Mouse (Mus musculus) liver, embryonic 16.5 days (tissue): ENCODE data around the gene Golt1b. TPM values are rescaled to one million over a fixed set of nuclear protein-coding genes. Genes with fewer than 3 reads are reported as not detected.

Experiments used
- ATAC-seq: fragments of 200-750 bp; cut with Nextera tagmentation; 2 replicates; pipeline ENCODE4 v1.8.0; 2017; ENCODE audit warnings: low read depth, mild to moderate bottlenecking, moderate number of reproducible peaks, moderate library complexity
- H3K27ac ChIP-seq: fragments of 300-500 bp; sonication (generic); 2 replicates; pipeline ENCODE4 v1.5.1; 2014; ENCODE audit warnings: mild to moderate bottlenecking, low read length
- H3K27me3 ChIP-seq: fragments of 300-500 bp; sonication (generic); 2 replicates; pipeline ENCODE4 v1.6.1; 2014; ENCODE audit warnings: low read depth, low read length, mixed read lengths; ENCODE audit not compliant: control insufficient read depth, insufficient read depth
- H3K36me3 ChIP-seq: fragments of 300-500 bp; sonication (generic); 2 replicates; pipeline ENCODE4 v1.6.1; 2014; ENCODE audit warnings: mild to moderate bottlenecking; ENCODE audit not compliant: control insufficient read depth, insufficient read depth
- H3K4me1 ChIP-seq: fragments of 300-500 bp; sonication (generic); 2 replicates; pipeline ENCODE4 v1.6.1; 2014; ENCODE audit warnings: low read depth, low read length, mixed read lengths; ENCODE audit not compliant: control insufficient read depth
- H3K4me2 ChIP-seq: fragments of 300-500 bp; sonication (generic); 2 replicates; pipeline ENCODE4 v1.6.1; 2014; ENCODE audit warnings: low read depth, low read length, mixed read lengths
- H3K4me3 ChIP-seq: fragments of 300-500 bp; sonication (generic); 2 replicates; pipeline ENCODE4 v1.5.1; 2014; ENCODE audit warnings: low read depth, mild to moderate bottlenecking, low read length
- H3K9ac ChIP-seq: fragments of 300-500 bp; sonication (generic); 2 replicates; pipeline ENCODE4 v1.6.1; 2014; ENCODE audit warnings: low read depth, low read length
- H3K9me3 ChIP-seq: fragments of 300-500 bp; sonication (generic); replicated peaks from 2 replicates; pipeline ENCODE4 v1.6.1; 2016; ENCODE audit warnings: low read length; ENCODE audit not compliant: control insufficient read depth
- WGBS: fragments of 180-500 bp; shearing (Covaris S2); extraction: QIAGEN DNeasy Blood & Tissue Kit; methylation state at CpG from one replicate; pipeline ENCODE4 v1.1.7; 2014; ENCODE audit not compliant: insufficient replicate concordance; 5-methylcytosine and 5-hydroxymethylcytosine counted together
- polyA plus RNA-seq: library from polyadenylated mRNA; unstranded; fragments of >200 nt; fragmentation: Nextera tagmentation; extraction: Ambion mirVana; gene quantifications from 2 replicates; pipeline ENCODE4 v1.2.1, GENCODE M21; 2015

Gene Golt1b
- polyA plus RNA-seq, 1 experiment from 2014 or later, result 26.1 TPM

- 78% methylated on average over 6 of the region's 6 CpGs for WGBS
- H3K9ac ChIP-seq, result no peak overlapping the region
- H3K4me2 ChIP-seq, result no peak overlapping the region
- no peak for ATAC-seq
- no peaks in the 10 kb centered on the region for H3K9me3 ChIP-seq
- no peaks in the 10 kb centered on the region for H3K4me1 ChIP-seq
- H3K4me3 ChIP-seq, result no peak overlapping the region
- no peaks in the 10 kb centered on the region for H3K27me3 ChIP-seq
- no peak overlapping the region for H3K27ac ChIP-seq
- H3K36me3 ChIP-seq, result peaks cover 15% of the 10 kb centered on the region
Measured at GRCm38 (mm10) chr6:142379961-142380360, 7.1 kb upstream of the Golt1b start.

- Histone ChIP-seq H3K36me3 (peaks cover 2% of the 10 kb centered on the region), H3K27ac (no peak overlapping the region), H3K27me3 (no peaks in the 10 kb centered on the region), H3K4me1 (peaks cover 3% of the 10 kb centered on the region; the same call in 1 of the 2 replicates), H3K4me3 (no peak overlapping the region), H3K9ac (no peak overlapping the region), H3K4me2 (no peak overlapping the region), H3K9me3 (no peaks in the 10 kb centered on the region)
- ATAC-seq, result no peak
- WGBS, result 79% methylated on average over 7 of the region's 7 CpGs
Measured at GRCm38 (mm10) chr6:142381615-142382014, 5.4 kb upstream of the Golt1b start.

GRCm38 (mm10) chr6:142384521-142384920 lies 2.5 kb upstream of the Golt1b start:
- no peaks in the 10 kb centered on the region for H3K36me3 ChIP-seq
- peaks cover 12% of the 10 kb centered on the region for H3K4me1 ChIP-seq
- no peak overlapping the region for H3K4me3 ChIP-seq
- H3K27me3 ChIP-seq, result no peaks in the 10 kb centered on the region
- H3K4me2 ChIP-seq, result no peak overlapping the region
- H3K9me3 ChIP-seq, result no peaks in the 10 kb centered on the region
- H3K27ac ChIP-seq, result no peak overlapping the region
- WGBS, result 79% methylated on average over 9 of the region's 9 CpGs
- no peak overlapping the region for H3K9ac ChIP-seq
- ATAC-seq, result no peak

- H3K36me3 ChIP-seq, result no peaks in the 10 kb centered on the region
- peak overlapping the region; percentile 46 for H3K9ac ChIP-seq
- H3K4me2 ChIP-seq, result peak overlapping the region; percentile 64
- peaks cover 12% of the 10 kb centered on the region for H3K4me1 ChIP-seq
- peak; percentile 51 for ATAC-seq
- no peaks in the 10 kb centered on the region for H3K27me3 ChIP-seq
- H3K9me3 ChIP-seq, result no peaks in the 10 kb centered on the region
- peak overlapping the region; percentile 25 for H3K27ac ChIP-seq
- WGBS, result 1% methylated on average over 31 of the region's 31 CpGs
- H3K4me3 ChIP-seq, result peak overlapping the region; percentile 96
Measured at GRCm38 (mm10) chr6:142386285-142387010, 573 bp upstream of the Golt1b start.

- H3K27ac ChIP-seq, result peak overlapping the region; percentile 64; the same call in 1 of the 2 replicates
- WGBS, result 6% methylated on average over 8 of the region's 8 CpGs
Measured at GRCm38 (mm10) chr6:142387755-142388271, 792 bp downstream of the Golt1b start.

DNA sequence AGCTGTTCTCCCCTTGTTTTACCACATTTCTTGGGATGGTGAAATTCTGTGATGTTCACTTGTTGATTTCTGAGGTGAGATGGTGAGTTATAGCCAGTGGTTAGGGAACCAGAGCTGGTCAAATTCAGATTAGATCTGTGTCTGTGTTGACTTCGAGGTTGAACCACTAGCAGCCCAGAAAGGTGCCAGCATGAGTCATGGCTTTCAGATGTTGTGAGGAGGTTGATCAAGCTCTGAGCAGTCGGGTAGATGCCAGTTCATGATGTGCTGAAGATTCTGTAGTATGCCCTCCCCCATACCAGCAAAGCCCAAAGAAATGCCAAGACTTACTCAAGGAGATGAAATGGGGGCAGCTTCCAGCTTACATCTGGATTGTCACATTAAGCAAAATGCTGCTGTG lies 2.1 kb downstream of the Golt1b start:
- 37% methylated on average over 2 of the region's 2 CpGs for WGBS
- ATAC-seq, result no peak

More at GRCm38 (mm10) chr6:142387755-142388271, 792 bp downstream of the Golt1b start:
- Histone ChIP-seq H3K9ac (peak overlapping the region; percentile 88), H3K4me2 (peak overlapping the region; percentile 92), H3K9me3 (no peaks in the 10 kb centered on the region), H3K36me3 (no peaks in the 10 kb centered on the region), H3K4me3 (peak overlapping the region; percentile 96), H3K27me3 (no peaks in the 10 kb centered on the region), H3K4me1 (peaks cover 12% of the 10 kb centered on the region)
- no peak for ATAC-seq

DNA sequence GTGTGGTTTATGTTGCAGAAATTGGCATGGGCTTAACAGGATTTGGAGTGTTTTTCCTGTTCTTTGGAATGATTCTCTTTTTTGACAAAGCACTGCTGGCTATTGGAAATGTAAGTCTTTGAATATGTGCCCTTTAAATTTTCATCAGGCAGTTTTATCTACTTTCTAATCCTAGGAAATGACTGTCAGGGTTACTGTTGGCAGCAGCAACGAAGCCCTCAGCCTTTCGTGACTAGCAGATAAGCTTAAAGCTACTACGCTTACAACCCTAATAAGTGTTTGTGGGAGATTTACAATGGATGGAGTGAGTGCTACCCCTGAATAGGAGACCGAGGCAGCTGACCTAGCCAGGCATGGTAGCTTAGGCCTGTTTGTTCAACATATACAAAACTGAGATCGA lies 5.3 kb downstream of the Golt1b start:
- H3K36me3 ChIP-seq, result peaks cover 18% of the 10 kb centered on the region
- ATAC-seq, result no peak
- WGBS, result 32% methylated on average over 5 of the region's 5 CpGs

More for the DNA sequence above, 2.1 kb downstream of the Golt1b start:
- Histone ChIP-seq H3K4me2 (no peak overlapping the region), H3K36me3 (peaks cover 4% of the 10 kb centered on the region; the same call in 1 of the 2 replicates), H3K4me3 (no peak overlapping the region), H3K9me3 (no peaks in the 10 kb centered on the region), H3K4me1 (peaks cover 12% of the 10 kb centered on the region), H3K9ac (no peak overlapping the region), H3K27ac (no peak overlapping the region), H3K27me3 (no peaks in the 10 kb centered on the region)

GRCm38 (mm10) chr6:142394669-142395068 lies 7.6 kb downstream of the Golt1b start:
- ATAC-seq, result peak; percentile 48; the same call in 1 of the 2 replicates
- Histone ChIP-seq H3K9me3 (no peaks in the 10 kb centered on the region), H3K36me3 (peaks cover 18% of the 10 kb centered on the region), H3K9ac (no peak overlapping the region), H3K4me1 (no peaks in the 10 kb centered on the region; the same call in none of the 2 replicates), H3K27me3 (no peaks in the 10 kb centered on the region), H3K27ac (no peak overlapping the region), H3K4me3 (no peak overlapping the region), H3K4me2 (no peak overlapping the region)
- 55% methylated on average over 5 of the region's 5 CpGs for WGBS

More for the DNA sequence above, 5.3 kb downstream of the Golt1b start:
- Histone ChIP-seq H3K4me3 (no peak overlapping the region), H3K4me2 (no peak overlapping the region), H3K9ac (no peak overlapping the region), H3K4me1 (peaks cover 9% of the 10 kb centered on the region), H3K9me3 (no peaks in the 10 kb centered on the region), H3K27me3 (no peaks in the 10 kb centered on the region), H3K27ac (no peak overlapping the region)

DNA sequence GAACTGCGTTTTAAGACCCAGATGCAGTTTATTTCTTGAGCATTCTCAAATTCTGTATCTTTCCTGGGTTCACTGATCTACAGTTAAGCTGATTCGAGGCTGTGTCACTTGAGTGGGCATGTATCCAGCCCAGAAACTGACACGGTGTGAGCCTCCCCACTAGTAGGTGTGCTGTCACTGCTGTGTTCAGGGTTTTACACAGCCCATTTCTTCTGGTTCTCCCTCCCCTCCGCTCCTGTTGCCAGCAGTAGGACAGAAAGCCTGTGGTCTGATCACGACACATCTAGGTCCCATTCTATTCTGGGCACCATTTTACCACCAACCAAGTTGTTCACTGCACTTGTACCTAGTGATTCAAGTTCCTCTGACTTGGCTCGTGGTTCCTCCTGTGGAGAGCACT lies 8.7 kb downstream of the Golt1b start:
- Histone ChIP-seq H3K4me3 (no peak overlapping the region), H3K27me3 (no peaks in the 10 kb centered on the region), H3K27ac (no peak overlapping the region), H3K9me3 (no peaks in the 10 kb centered on the region), H3K4me2 (no peak overlapping the region), H3K4me1 (no peaks in the 10 kb centered on the region; the same call in none of the 2 replicates), H3K9ac (no peak overlapping the region), H3K36me3 (peaks cover 18% of the 10 kb centered on the region)
- ATAC-seq, result no peak
- 81% methylated on average over 6 of the region's 6 CpGs for WGBS
